Mouse (Mus musculus) megakaryocyte, embryonic 14.5 days (primary cell): Measurements from ENCODE around the gene Cog1. TPM values are rescaled to one million over a fixed set of nuclear protein-coding genes. Genes with fewer than 3 reads are reported as not detected.

Source experiments
- H3K27me3 ChIP-seq: replicated peaks from 2 replicates; pipeline ENCODE3; 2012; ENCODE audit warnings: inconsistent platforms
- H3K36me3 ChIP-seq: replicated peaks from 2 replicates; pipeline ENCODE3; 2012; ENCODE audit warnings: low read length, inconsistent platforms, mixed read lengths
- H3K4me1 ChIP-seq: 2 replicates; pipeline ENCODE4 v1.6.1; 2012; ENCODE audit warnings: inconsistent platforms
- H3K4me3 ChIP-seq: replicated peaks from 2 replicates; pipeline ENCODE3; 2012; ENCODE audit warnings: moderate library complexity, mild to moderate bottlenecking, inconsistent platforms
- H3K9me3 ChIP-seq: 2 replicates; pipeline ENCODE4 v1.6.1; 2012; ENCODE audit warnings: inconsistent platforms
- FLI1 ChIP-seq: IDR thresholded peaks from 2 replicates; pipeline ENCODE4 v1.6.1; 2012; ENCODE audit warnings: low read length, inconsistent platforms, mixed read lengths
- GATA1 ChIP-seq: IDR thresholded peaks from 3 replicates; pipeline ENCODE4 v1.6.1; 2012; ENCODE audit warnings: mixed read lengths, low read length, inconsistent platforms, borderline replicate concordance
- polyA plus RNA-seq: library from polyadenylated mRNA; stranded (reverse); fragments of >175 nt; gene quantifications from 2 replicates; pipeline ENCODE4 v1.2.3, GENCODE M21; 2012; ENCODE audit warnings: low replicate concordance; ENCODE audit not compliant: insufficient read depth

Cog1 gene
- 28.4 and 32.8 TPM in 2 replicates for polyA plus RNA-seq

DNA sequence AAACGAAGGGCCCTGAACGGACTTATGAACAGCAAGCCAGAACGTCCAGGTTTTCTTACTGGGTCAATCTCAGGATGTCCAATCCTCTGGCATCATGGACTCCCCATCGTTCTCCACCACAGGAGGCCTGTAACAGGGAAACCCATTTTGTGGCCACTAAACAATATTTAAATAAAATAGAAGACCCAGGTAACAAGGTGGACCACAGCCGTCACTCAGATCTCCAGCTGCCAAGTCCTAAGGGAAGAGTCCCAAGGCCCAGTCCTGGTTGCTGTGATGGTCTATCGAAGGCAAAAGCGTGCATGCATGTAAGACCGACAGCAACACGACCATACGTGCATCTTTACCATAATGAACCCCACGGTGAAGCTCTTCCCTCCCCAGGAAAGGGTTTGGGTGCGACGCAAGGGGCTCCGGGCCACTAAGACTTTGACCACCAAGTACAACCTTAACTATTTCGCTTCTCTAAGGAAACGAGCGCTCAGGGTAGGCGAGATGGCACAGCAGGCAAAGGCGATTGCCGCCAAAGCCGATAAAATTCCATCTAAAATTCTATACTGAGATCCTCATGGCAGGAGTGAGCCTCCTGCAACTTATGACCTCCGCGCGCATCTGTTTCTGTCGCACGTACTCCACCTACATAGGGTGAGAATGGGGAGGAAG lies at the start of gene Cog1:
Cog1 (plus strand) TSS at position 480 of the 663 bp plus-strand sequence.
- H3K4me3 ChIP-seq = peak within 1 kb of the TSS; percentile 100
- H3K27me3 ChIP-seq = peaks cover 6% of the 10 kb centered on the region
- TF ChIP-seq FLI1 (no peak), GATA1 (no peak)
- peaks cover 30% of the 10 kb centered on the region for H3K4me1 ChIP-seq
- H3K9me3 ChIP-seq = peaks cover 18% of the 10 kb centered on the region
- H3K36me3 ChIP-seq = peaks cover 30% of the 10 kb centered on the region

DNA sequence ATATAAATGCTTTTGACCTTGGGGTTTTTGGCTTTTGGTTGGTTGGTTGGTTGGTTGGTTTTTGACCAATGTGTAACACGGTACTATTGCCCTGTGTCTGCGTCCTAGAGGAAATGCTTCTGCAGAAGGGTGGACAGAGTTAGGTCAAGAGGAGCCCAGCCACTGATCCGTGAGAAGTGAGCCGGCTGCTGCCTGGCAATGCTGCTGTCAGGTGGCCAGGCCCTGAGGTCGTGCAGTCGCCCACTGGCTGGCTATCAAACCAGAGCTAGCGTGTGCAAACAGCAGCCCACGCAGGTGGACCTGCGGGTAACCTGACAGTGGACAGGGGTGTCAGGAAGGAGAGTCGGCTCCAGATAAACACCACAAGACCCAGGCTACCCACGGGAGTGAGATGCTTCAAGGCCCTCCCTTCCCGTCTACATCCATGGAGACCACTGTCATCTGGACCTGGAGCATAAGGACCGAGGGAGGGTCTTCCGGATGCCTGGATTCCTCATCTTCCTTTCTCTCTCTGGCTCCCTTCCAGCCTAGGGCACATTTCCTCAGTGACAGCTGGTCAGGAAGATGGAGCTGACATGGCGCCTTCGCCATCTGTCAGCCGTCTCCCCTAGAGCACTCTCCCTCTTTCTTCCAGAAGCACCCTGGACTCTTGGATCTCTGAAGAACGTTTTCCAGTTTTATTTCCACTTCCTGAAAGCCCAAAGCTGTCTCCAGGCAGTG lies 48.3 kb upstream of the Cog1 start:
- Histone ChIP-seq H3K36me3 (no peaks in the 10 kb centered on the region), H3K9me3 (peaks cover 30% of the 10 kb centered on the region), H3K4me1 (no peaks in the 10 kb centered on the region), H3K27me3 (peaks cover 3% of the 10 kb centered on the region), H3K4me3 (no peak overlapping the region)
- TF ChIP-seq FLI1 (no peak), GATA1 (no peak)

DNA sequence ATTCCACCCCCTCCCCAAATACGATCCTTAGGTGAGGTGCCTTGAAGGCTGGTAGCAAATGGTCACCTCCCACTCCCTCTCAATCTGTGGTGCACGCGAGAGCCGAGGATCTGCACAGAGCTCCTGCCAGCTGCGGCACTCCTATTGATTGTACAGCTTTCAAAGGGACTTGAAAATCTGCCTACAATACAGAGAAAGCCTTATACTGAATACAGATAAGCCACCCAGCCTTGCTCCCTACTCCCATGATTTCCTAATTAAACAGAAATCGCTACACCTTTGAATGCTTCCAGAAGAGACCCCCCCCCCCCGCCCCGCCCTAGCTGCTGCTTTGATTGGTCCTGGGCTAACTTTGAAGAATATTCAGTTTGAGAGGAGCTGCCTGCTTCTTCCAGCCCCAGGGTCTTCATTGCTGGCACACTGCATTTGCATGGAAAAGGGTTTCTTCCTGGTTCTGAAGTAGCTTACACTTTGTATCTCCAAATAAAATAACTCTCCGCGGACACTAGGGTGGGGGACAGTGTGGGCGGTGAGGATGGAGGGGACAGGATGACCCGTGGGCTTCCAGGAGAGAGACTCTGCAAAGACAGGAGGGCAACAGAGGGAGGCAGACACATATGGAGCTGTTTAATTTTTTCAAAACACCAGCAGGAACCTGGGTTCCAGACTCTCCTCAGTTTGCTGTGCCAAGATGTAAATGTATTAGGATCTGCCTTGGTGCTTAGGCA lies 47.2 kb upstream of the Cog1 start:
- peaks cover 40% of the 10 kb centered on the region for H3K9me3 ChIP-seq
- H3K36me3 ChIP-seq = no peaks in the 10 kb centered on the region
- TF ChIP-seq FLI1 = no peak
- TF ChIP-seq GATA1 = no peak
- peaks cover 4% of the 10 kb centered on the region for H3K27me3 ChIP-seq
- H3K4me1 ChIP-seq = no peaks in the 10 kb centered on the region
- H3K4me3 ChIP-seq = no peak overlapping the region

DNA sequence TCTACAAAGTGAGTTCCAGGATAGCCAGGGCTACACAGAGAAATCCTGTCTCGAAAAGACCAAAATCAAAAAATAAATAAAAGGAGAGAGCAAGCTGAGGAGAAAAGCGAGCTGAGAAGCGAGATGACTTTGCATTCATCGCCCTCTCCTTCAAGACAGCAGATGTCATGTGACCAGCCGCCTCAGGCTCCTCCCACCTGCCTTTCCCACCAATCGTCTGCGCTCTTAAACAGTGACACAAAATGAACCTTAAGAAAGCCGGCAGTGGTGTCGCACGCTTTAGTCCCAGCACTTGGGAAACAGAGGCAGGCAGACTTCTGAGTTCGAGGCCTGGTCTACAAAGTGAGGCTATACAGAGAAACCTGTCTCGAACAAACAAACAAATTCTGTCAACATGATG lies 41.4 kb upstream of the Cog1 start:
- peaks cover 11% of the 10 kb centered on the region for H3K27me3 ChIP-seq
- TF ChIP-seq GATA1 (no peak), FLI1 (no peak)
- peaks cover 55% of the 10 kb centered on the region for H3K9me3 ChIP-seq
- H3K36me3 ChIP-seq = no peaks in the 10 kb centered on the region
- no peak overlapping the region for H3K4me3 ChIP-seq
- no peaks in the 10 kb centered on the region for H3K4me1 ChIP-seq

DNA sequence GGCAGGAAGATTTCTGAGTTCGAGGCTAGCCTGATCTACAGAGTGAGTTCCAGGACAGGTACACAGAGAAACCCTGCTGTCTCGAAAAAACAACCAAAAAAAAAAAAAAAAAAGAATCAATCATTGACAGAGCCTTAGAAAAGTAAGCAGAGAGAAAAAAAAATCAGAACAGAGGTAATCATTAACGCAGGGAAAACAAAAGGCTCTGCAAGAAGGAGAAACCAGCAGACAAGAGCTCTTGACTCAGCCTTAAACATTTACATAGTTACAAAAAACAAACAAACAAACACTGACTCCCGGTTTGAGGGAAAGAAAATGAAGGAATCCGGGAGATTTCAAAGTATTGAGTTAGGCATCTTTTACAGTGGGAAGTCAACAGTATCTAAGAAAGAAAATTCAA lies 39.4 kb upstream of the Cog1 start:
- H3K9me3 ChIP-seq = peaks cover 40% of the 10 kb centered on the region

DNA sequence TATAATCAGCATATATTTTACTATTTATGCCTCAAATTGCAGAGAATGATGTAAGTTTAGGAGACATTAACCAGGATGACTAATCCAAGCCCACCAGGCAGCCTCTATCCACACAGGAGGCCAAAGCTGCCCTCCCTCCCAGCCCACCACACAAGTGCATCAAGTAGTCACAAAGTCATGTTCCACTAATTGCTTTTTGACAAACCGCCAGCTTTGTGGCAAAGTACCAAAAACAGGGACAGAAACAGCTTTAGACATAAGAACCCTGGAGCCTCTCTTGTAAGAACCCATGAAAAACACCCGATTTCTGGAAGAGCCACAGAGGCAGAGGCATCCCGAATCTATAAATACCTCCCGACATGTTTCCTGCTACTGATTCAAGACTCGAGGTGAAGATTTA lies 38.7 kb upstream of the Cog1 start:
- Histone ChIP-seq H3K9me3 (peaks cover 33% of the 10 kb centered on the region), H3K36me3 (no peaks in the 10 kb centered on the region), H3K4me3 (no peak overlapping the region), H3K4me1 (0 out of 2 replicates have a peak, but pooled peaks cover 2% of the 10 kb centered on the region), H3K27me3 (peaks cover 18% of the 10 kb centered on the region)
- TF ChIP-seq FLI1 (no peak), GATA1 (no peak)

More for the DNA sequence above, 39.4 kb upstream of the Cog1 start:
- 0 out of 2 replicates have a peak, but pooled peaks cover 2% of the 10 kb centered on the region for H3K4me1 ChIP-seq
- no peak for TF ChIP-seq GATA1
- TF ChIP-seq FLI1 = no peak
- peaks cover 16% of the 10 kb centered on the region for H3K27me3 ChIP-seq
- no peak overlapping the region for H3K4me3 ChIP-seq
- H3K36me3 ChIP-seq = no peaks in the 10 kb centered on the region

DNA sequence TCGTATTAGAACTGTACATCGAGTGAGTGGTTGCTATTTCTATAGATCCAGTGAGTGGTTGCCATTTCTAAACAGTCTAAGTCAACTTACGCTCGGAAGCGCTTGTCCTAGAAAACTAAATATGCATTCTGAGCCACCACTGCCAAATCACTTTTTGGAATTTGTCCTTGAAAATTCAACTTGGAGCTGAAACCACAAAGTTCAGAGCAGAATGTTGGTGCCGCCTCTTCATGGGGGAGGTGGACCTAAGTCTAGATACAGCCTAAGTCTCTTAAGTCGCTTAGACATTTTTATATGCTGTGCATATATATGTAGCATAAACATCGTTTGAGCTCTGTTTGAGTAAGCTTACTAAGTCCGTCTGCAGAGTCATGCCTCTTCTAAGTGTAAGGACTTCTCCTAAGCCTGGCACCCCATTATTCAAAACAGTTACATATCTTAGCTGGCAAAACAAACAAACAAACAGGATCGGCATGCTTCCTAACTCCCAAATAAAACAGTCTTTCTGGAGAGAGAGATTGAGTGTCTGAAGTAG lies 37.8 kb upstream of the Cog1 start:
- H3K27me3 ChIP-seq = peaks cover 24% of the 10 kb centered on the region
- peaks cover 25% of the 10 kb centered on the region for H3K9me3 ChIP-seq
- no peak overlapping the region for H3K4me3 ChIP-seq
- TF ChIP-seq GATA1 (no peak), FLI1 (no peak)
- 0 out of 2 replicates have a peak, but pooled peaks cover 2% of the 10 kb centered on the region for H3K4me1 ChIP-seq
- no peaks in the 10 kb centered on the region for H3K36me3 ChIP-seq

- Histone ChIP-seq H3K36me3 (no peaks in the 10 kb centered on the region), H3K4me1 (0 out of 2 replicates have a peak, but pooled peaks cover 2% of the 10 kb centered on the region), H3K9me3 (peaks cover 20% of the 10 kb centered on the region), H3K27me3 (peaks cover 29% of the 10 kb centered on the region), H3K4me3 (no peak overlapping the region)
- TF ChIP-seq FLI1 = no peak
- TF ChIP-seq GATA1 = no peak
Measured at GRCm38 (mm10) chr11:113611664-113612611, 37.0 kb upstream of the Cog1 start.

DNA sequence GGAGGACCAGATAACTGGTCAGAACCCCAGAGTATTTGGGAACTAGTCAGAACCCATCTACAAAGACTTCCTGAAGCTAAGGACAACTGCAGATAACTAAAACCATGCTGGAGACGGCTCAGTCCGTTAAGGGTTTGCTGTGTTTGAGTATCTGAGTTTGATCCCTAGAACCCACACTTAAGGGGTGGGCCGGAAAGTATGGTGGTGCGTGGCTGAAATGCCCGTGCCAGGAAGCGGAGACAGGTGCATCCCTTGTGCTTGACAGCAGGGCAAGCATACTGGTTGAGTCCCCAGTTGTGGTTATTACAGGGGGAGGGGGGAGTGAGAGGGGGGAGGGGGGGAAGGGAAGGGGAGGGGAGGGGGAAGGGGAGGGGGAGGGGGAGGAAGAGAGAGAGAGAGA lies 34.5 kb upstream of the Cog1 start:
- Histone ChIP-seq H3K9me3 (0 out of 2 replicates have a peak, but pooled peaks cover 3% of the 10 kb centered on the region), H3K4me1 (peaks cover 16% of the 10 kb centered on the region), H3K27me3 (peaks cover 49% of the 10 kb centered on the region), H3K4me3 (no peak overlapping the region), H3K36me3 (no peaks in the 10 kb centered on the region)
- no peak for TF ChIP-seq GATA1
- no peak for TF ChIP-seq FLI1
